Mouse (Mus musculus) kidney, postnatal 4 days (tissue): ENCODE measurements around the gene Itga2.

ENCODE experiments used
- DNase-seq, 2 experiments: peaks; one replicate each; pipeline ENCODE4 v3.0.0; 2021; ENCODE audit warnings: mixed read lengths in 2 of 2

The Itga2 gene

DNA sequence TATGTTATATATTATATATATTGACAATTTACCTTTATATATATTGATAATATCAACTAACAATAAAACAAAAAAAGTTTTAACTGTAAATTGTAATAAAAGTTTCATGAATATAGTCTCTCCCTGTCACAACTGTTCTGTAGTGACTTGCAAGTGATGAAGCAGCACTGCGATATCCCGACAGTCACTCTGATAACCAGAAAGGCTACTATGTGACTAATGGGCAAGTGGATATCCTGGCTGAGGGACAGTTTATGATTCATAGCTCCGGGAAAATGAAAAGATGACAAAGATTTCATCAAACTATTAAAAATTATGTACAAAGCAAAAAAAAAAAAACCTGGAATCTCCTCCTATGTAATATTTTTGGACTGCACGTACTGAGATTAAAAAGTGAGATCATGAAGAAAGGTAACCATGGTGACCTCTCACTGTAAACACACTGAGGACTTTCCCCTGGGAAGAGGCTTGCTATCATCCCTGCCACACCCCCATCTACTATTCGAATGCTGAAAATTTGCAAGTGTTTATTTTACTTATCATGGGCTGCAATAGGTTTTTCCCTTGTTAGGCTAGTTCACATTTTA is 122.2 kb downstream of the Itga2 start:
- DNase-seq: no peak

DNA sequence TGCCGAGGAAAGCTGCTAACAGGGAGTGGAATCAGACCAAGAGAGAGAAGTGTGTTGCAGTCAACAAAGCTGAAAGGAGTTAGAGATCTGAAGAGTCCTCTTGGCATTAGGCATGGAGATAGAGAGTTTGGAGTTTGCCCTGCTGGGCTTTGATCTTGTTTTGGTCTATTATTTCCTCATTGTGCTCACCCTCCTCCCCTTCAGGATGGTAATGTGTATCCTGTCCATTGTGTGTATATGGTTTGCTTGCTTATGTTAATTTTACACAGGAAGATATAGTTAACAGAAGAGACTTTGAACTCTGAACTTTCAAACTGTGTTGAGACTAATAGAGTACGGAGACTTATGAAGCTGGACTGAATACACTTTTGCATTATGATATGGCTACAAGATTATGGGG is 128.9 kb downstream of the Itga2 start:
- no peak for DNase-seq

DNA sequence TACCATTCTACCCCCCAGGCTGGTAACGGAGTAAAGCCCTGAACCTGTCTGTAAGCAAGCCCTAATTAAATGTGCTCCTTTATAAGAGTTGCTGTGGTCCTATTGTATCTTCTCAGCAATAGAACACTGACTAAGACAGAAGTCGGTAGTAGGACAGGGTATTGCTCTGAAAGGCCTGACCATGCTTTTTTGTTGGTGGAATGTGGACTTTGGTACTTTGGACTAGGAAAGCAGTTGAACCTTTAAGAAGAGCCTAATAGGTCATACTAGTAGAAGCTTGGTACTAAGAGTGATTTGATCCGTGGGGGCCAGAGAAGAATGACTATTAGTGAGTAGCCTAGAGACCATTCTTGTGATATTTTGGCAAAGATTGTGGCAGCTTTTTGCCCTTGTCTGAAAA is 130.0 kb downstream of the Itga2 start:
- DNase-seq: no peak

DNA sequence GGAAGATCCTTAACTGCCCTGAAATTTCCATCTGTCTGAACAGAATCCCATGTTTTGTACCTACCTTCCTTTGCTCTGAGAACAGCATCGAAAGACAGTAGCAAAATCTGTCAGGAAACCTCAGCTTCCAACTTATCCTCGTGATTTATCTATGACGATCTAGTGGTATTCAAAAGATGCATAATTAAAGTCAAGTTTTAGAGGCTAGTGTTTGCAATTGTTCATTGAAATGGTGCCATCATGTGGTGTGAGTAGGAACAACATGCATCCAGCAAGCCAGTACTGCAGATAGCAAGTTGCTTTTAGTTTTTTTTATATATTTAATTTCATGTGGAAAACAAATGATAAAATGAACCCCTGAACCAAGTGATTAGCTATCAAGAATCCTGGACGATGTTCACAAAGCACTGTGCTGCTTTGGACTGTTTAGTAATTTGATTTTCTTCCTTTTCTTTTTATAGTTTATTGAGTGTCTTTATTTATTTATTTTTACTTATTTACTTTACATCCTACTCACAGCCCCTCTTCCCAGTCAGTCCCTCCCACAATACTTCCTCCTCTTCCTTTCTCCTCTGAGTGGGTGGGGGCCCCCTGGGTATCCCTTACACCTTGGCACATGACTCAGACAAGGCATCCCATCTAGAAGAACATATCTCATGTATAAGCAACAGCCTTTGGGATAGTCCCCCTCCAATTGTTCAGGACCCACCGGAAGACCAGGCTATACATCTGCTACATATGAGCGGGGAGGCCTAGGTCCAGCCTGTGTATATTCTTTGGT is 138.5 kb downstream of the Itga2 start:
- peak; percentile 65 to 66 for DNase-seq

DNA sequence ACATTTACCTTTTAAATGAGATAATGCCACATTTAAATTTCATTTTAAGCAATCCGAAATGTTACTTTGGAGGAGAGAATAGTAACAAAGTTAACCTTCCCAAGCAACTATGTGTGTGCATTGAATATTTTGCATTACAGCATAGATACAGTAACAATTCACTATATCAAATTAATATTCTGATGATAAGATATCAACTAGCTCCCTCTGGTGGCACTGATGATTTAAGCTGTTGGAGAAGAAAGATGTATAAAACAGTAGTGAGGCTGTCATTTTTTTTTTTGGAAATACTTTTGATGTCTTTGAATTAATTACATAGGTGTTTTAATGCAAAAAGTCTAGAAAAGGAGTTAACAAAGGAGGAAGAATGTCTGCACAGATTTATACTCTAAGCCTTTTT is 140.4 kb downstream of the Itga2 start:
- peak in 1 of 2 experiments; percentile 8 for DNase-seq
